Mouse (Mus musculus): Measurements from ENCODE around the gene Brca1. TPM values are rescaled to one million over a fixed set of nuclear protein-coding genes. Genes with fewer than 3 reads are reported as not detected.
"Not testable (repeated sequence)": the region's sequence is repeated elsewhere in the genome, so short reads cannot be mapped to it uniquely, and the experiment has no call there.

Brca1 gene
- 10 to 100 TPM; 10.6 to 10.9 TPM for total RNA-seq (2021)

DNA sequence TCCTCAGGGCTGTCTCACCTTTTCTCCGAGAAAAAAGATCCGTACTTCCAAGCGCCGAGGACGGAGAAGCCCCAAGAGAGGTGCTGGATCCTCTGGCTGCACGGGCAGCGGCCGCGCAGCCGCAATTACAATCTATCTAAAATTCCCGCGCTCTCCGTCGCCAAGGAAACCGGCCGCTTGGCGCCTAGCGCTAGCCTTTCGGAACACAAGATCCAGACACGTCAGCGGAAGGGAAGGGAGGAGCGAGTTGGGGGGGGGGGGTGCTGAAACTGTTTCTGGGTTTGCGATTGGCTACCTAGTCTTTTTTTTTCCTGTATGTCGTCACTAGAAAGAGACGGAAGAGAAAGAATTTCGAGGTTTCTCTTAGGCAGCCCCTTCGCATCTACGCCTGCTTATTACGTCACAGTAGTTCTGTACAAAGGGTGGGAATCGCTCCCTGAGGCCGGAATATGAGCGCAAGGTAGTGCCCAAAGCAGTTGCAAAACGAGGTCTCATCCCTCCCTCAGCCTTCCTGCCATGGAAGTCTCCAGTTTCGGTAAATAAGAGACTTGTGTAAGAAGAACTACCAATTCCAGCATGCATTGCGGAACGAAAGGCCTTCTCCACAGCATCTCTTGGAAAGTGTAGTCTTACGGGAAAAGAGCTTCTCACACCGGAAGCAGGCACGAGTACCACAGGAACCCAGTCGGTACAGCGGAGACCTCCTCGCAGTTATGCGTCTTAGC, at the start of gene Brca1, which contains the start of gene Nbr1:
Brca1 (minus strand) TSS at position 205 of the 725 bp plus-strand sequence.
Nbr1 (plus strand) TSS at position 399 of the 725 bp plus-strand sequence.
- peak; percentile 94 for DNase-seq

DNA sequence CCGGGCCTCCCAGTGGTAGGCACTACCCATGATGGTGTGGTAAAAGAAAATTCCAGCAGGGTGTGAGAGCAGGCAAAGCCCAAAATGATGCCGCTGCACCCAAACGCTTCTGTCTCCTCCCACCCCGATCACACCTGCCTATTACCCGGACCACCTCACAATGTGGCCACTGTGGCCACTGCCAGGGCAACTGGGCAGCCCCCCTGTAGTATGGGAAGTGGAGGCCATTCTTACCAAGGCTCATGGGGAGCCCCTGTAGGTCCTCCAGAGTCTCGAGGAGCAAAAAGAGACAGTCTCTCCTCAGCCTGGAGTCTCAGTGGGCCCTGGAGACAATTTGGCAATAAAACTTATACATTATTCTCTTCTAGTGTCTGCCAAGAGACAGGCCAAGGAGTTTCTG, 47.4 kb upstream of the Brca1 start, which contains the start of gene Gm11634:
Gm11634 (minus strand) TSS at position 101 of the 400 bp plus-strand sequence.
- DNase-seq, result no peak

GRCm38 (mm10) chr11:101589989-101590624, 38.4 kb upstream of the Brca1 start:
- no peak for DNase-seq

DNA sequence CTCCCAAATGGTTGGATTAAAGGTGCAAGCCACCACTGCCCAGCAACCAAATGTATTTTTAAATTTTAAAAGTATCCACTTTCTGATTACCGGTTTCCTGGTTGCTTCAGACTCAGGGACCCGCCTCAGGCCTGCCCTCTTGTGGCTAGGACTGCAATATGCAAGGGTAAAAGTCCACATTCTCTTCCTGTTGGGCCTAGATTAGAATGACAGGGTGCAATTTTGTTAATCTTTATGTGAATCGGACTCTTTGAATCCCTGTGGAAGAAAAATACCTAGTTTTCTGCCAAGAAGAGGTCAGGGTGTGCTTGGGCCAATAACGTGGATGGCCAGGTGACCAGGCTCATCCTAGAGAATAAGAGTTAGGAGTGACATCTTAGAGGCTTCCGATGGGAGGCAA, 37.7 kb upstream of the Brca1 start:
- peak; percentile 65 for DNase-seq

GRCm38 (mm10) chr11:101588868-101589267, 37.1 kb upstream of the Brca1 start:
- DNase-seq, result no peak

DNA sequence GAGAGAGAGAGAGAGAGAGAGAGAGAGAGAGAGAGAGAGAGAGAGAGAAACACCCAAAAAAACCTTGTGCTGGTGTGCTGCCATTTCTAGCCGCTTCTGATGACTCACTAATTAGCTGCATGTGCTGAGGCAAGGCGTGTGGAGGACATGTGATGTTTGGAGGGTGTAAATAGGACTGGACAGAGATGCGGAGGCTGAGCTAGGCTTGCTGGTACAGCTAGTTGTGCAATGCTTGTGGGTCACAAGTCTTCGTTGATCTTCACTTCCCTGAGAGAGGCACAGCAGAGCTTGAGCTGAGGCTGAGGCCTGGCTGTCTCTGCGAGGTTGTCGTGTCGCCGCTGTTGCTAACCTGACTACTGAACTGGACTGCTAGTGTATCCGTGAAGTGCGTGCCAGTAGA, 35.9 kb upstream of the Brca1 start:
- DNase-seq, result no peak

DNA sequence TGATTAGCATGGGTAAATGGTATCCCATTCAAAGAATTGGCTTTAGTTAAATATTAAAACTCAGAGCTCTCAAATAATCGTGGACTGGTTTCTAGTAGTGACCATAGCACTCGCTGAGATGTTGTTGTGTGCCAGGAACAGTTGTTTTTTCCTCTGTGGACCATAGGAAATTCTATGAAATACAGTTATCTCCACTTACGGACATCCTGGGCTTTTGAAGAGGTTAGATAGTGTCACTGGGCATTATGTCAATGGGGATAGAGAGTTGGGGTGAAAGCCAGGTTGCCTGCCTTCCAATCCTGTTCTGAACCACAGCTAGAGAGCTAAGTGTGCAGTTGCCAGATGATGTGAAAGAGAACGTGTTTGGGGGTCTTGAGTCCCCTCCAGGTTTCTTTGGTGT, 34.0 kb upstream of the Brca1 start:
- no peak for DNase-seq

DNA sequence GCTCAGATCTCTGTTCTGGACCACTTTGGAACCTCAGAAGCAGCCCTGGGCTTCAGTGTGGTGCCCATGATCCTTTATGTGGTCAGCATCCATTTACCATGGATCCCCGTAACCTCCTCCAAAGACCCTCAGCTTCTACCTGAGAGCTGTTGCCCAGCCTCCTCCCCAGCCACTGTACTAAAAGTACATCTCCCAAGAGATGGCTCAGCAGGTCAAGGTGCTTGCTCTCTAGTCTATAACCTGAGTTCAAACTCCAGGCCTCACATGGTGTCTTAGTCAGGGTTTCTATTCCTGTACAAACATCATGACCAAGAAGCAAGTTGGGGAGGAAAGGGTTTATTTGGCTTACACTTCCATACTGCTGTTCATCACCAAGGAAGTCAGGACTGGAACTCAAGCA, 33.3 kb upstream of the Brca1 start:
- DNase-seq, result not testable (repeated sequence)

- DNase-seq, result no peak
Observed at GRCm38 (mm10) chr11:101583205-101583604, 31.4 kb upstream of the Brca1 start.

DNA sequence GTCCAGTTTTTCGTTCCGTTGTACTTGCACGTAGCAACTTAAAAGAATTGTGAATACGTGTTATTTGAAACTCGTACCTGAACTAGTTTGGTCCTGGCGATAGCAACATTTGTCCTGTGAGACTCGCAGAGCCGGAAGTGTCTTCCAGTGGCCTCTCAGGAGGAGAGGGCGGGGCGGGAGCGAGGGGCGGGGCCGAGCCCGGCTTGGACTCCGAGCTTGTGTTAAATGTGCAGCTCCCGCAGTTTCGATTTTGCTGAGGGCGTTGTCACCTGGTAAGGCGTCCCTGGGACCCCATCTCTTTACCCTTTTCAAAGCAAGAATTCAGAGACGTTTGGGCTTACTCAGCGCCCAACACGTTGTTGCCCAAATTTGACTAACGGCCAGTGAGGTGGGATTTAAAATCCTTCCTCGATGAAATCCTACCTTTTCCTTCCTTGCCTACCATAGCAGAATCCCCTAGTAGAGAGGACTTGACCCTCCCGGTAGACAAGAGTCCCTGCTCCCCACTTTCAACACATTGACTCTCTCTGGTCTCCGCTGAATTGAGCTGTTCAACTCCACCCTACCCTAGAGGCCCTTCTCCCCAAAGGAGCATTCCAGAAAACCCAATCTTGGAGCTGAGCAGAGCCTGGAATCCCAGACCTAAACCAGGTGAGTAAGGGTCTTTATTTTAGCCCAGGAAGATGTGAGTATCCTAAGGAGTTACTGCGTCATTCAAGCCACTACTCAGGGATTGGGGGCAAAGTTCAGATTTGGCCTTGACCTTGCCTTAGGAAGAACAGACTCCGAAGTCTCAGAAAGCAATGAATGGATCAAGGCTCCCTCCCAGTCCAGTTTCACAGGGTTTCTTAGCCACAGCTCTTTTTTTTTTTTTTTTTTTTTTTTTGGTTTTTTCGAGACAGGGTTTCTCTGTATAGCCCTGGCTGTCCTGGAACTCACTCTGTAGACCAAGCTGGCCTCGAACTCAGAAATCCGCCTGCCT, 30.6 kb upstream of the Brca1 start, which contains the start of gene Tmem106a:
Tmem106a (plus strand) TSS at position 189 of the 982 bp plus-strand sequence.
- peak; percentile 73 for DNase-seq

DNA sequence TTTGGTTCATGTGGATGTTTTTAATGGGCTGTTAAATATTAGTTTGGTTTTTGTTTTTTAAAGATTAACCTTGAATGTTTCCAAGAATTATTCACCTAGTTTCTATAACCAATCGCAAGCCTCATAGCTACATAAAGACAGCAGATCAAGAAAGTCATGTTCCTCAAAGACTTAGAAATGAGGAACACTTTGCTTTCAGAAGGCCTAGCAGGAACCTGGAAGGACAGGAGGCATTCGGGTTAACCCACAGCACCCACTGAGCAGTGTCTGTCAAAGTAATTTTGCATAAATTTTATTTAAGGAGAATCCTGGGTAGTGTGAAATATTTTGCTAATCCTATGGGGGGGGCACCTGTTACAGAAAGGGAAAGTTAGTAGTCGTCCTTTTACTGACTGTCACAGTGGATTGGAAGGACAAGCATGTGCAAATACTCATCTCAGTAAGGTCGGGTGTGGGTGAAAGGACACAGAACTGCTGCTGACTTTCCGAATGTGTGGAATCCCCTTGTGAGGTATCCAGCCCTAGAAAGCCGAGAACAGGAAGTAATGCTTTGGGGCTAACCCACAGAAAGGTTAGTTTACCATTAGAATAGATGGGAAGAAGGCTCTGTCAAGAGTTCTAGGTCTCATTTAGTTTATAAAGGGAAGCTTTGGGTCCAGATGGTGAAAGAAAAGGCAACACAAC, 29.5 kb upstream of the Brca1 start:
- no peak for DNase-seq

- DNase-seq, result no peak
Observed at GRCm38 (mm10) chr11:101576116-101576515, 24.4 kb upstream of the Brca1 start.

- no peak for DNase-seq
Observed at GRCm38 (mm10) chr11:101568421-101568820, 16.7 kb upstream of the Brca1 start.

GRCm38 (mm10) chr11:101562391-101562790, 10.6 kb upstream of the Brca1 start:
- peak; percentile 46 for DNase-seq

GRCm38 (mm10) chr11:101556954-101557353, 5.2 kb upstream of the Brca1 start:
- DNase-seq, result no peak

- DNase-seq, result no peak
Observed at GRCm38 (mm10) chr11:101556541-101556940, 4.8 kb upstream of the Brca1 start.

DNA sequence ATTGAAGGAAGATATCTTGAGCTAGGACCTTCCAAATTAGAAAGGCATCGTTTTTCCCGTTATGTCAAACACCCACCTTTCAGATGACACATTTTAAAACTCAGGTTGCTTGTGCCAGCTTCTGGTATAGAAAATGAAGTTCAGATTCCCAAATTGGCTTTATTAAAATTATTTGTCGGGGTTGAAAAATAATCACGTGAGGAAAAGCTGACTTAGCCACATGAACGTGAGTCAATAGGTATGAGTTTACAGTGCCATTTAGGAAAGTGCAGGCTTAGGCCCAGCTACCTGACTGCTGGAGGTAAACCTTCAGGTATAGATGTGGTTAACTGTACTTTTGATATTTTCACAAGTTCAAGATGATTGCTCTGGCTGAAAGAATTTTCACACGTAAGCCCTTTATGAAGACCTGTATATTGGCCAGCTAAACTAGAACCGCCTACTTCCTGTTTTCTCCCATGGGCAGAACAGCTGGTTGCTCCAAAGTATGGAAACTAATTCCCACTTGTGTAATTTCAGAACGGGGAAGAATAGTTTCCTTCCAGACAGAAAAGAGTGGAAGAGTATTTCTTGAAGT, 1.7 kb upstream of the Brca1 start:
- DNase-seq, result no peak

DNA sequence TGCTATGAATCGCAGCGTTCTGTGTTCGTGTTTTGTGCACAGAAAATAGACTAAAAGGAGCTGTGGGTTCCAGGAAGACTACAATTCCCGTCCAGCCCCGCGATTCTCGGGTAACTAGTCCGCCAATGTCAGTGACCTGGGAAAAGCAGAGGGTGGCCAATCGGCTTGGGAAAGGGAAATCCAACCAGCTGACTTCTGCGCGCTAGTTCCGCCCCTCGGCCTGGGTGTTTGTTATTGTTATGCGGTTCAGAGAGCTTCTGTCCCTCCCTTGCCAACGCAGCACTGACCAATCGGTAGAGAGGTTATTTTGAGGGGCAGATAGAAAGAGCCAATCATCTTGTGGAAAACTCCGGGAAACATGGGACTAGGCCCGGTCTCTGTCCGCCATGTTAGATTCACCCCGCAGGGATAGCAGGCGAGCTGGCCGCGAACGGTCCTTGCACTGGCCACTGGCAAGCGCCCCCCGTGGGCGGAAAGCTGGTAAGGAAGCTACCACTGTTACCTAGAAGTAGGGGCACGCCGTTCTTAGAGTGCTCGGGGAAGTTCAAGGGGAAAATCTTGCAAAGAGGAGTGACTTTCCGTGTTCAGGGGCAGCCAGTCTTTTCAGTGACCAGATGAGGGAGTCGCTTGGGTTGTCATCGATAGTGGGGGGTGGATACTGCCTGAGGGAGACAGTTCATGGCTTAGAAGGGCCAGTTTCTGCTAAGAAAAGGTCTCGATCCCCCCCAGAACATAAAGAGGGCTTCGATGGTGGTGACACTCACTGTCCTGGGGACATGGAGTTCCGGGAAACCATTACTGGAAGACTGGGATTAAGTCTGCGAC, 933 bp upstream of the Brca1 start:
- DNase-seq, result peak; percentile 96

DNA sequence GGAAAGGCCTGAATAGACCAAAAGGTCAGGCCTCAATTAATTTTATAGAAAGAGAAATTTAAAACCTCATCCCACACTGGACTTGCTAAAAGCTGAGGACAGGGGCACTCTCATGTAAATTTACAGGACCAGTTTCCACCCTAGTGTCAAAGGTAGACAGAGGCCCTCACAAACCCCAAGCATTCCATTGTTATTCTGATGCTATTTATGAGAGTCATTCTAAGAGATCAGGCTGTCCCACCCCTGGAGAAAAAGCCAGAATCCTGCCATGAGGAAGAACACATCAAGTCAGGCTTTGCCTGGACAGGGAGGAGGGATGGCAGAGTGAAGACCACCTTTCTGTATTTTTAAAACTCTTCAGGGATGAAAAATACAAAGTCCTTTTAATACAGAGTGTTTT, 3.2 kb downstream of the Brca1 start:
- DNase-seq, result no peak

DNA sequence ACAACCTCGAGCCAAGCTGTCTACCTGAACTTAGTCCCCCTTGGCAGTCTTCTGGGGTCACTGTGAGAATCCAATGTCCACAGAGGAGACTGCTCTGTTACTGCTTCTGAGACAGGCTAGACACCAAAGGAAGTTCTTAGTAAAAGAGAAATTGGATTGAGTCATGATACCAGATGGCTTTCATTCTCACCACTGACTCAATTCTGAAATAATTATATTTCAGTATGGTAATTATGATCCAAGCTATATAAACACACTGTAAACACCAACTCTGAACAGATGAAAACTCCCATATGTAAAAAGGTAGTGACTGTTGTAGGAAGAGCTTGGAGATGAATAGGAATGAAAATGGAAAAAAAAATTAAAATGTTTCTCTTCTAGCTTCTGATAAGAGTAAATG, 7.6 kb downstream of the Brca1 start:
- no peak for DNase-seq

DNA sequence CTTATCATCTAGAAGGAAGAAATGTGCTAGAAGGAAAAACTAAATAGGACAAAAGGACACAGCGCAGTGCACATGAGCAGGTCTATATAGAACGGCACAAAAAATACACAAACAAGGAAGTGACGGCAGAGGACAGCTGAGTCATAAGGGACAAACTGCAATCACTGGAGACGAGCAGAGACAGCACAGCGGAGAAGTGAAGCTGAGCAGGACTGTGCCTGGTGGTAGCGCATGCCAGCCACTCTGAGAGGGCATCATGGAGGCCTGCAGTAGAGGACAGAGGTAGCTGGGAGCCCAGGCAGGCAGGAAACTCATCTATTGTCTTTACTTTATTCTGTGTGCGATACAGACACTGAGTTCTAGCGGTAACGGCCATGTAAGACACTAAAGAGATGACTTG, 8.2 kb downstream of the Brca1 start:
- DNase-seq, result no peak

All from heart, postnatal 4 days (tissue).